Mouse (Mus musculus): ENCODE measurements around the gene Pts. TPM values are rescaled to one million over a fixed set of nuclear protein-coding genes. Genes with fewer than 3 reads are reported as not detected.

The Pts gene
- polyA plus RNA-seq, 1 experiment: 57.0 TPM

GRCm38 (mm10) chr9:50561145-50561917, 32.8 kb upstream of the Pts start, which contains the start of gene Tex12:
Gene Tex12 (minus strand): TSS chr9:50561325.
- no peak within 1 kb of the TSS for H3K27ac ChIP-seq (ENCODE audit: insufficient read depth, low read length)
- 87% methylated on average over 38 of the region's 38 CpGs for WGBS
- TF ChIP-seq CTCF (IDR thresholded peaks at IDR 0.05; ENCODE audit: borderline replicate concordance, insufficient read depth, low read depth, low read length) (no peak), POLR2A (IDR thresholded peaks at IDR 0.05; ENCODE audit: borderline replicate concordance, insufficient read depth, low read length) (no peak)
- no peaks in the 10 kb centered on the region for H3K4me1 ChIP-seq (ENCODE audit: control insufficient read depth, insufficient read depth, low read length)
- H3K4me3 ChIP-seq (replicated peaks; ENCODE audit: insufficient read depth, low read depth, low read length): no peak within 1 kb of the TSS
- no peaks in the 10 kb centered on the region; the same call in 1 of the 2 replicates for H3K27me3 ChIP-seq (ENCODE audit: control insufficient read depth, insufficient read depth, low read length)
- no peak for DNase-seq

- 48% methylated on average over 2 of the region's 2 CpGs for WGBS
- no peak for DNase-seq
- TF ChIP-seq POLR2A (IDR thresholded peaks at IDR 0.05; ENCODE audit: borderline replicate concordance, insufficient read depth, low read length) (no peak), CTCF (IDR thresholded peaks at IDR 0.05; ENCODE audit: borderline replicate concordance, insufficient read depth, low read depth, low read length) (no peak)
These were observed 26.5 kb upstream of the Pts start, which contains the start of gene Bco2 for GRCm38 (mm10) chr9:50555094-50555446. Gene Bco2 (minus strand): TSS chr9:50555181.

GRCm38 (mm10) chr9:50554241-50555093, 25.9 kb upstream of the Pts start, which contains the start of gene Il18:
Gene Il18 (plus strand): TSS chr9:50554827.
- H3K27ac ChIP-seq (ENCODE audit: insufficient read depth, low read length): peak within 1 kb of the TSS; percentile 54; the same call in 1 of the 2 replicates
- 30% methylated on average over 12 of the region's 12 CpGs for WGBS
- peak; percentile 18 to 35 for DNase-seq

More at GRCm38 (mm10) chr9:50555094-50555446, 26.5 kb upstream of the Pts start, which contains the start of gene Bco2:
- no peaks in the 10 kb centered on the region for H3K4me1 ChIP-seq (ENCODE audit: control insufficient read depth, insufficient read depth, low read length)
- H3K27me3 ChIP-seq (ENCODE audit: control insufficient read depth, insufficient read depth, low read length): no peaks in the 10 kb centered on the region
- peak within 1 kb of the TSS; percentile 54; the same call in 1 of the 2 replicates for H3K27ac ChIP-seq (ENCODE audit: insufficient read depth, low read length)
- H3K4me3 ChIP-seq (replicated peaks; ENCODE audit: insufficient read depth, low read depth, low read length): peak within 1 kb of the TSS; percentile 29

GRCm38 (mm10) chr9:50553547-50553946, 25.0 kb upstream of the Pts start:
- Histone ChIP-seq H3K27ac (ENCODE audit: insufficient read depth, low read length) (no peak overlapping the region), H3K27me3 (ENCODE audit: control insufficient read depth, insufficient read depth, low read length) (no peaks in the 10 kb centered on the region; the same call in 1 of the 2 replicates), H3K4me1 (ENCODE audit: control insufficient read depth, insufficient read depth, low read length) (no peaks in the 10 kb centered on the region), H3K4me3 (replicated peaks; ENCODE audit: insufficient read depth, low read depth, low read length) (no peak overlapping the region)
- WGBS: 75% methylated on average over 2 of the region's 2 CpGs
- no peak for DNase-seq
- TF ChIP-seq CTCF (IDR thresholded peaks at IDR 0.05; ENCODE audit: borderline replicate concordance, insufficient read depth, low read depth, low read length) (no peak), POLR2A (IDR thresholded peaks at IDR 0.05; ENCODE audit: borderline replicate concordance, insufficient read depth, low read length) (no peak)

More at GRCm38 (mm10) chr9:50554241-50555093, 25.9 kb upstream of the Pts start, which contains the start of gene Il18:
- TF ChIP-seq CTCF (IDR thresholded peaks at IDR 0.05; ENCODE audit: borderline replicate concordance, insufficient read depth, low read depth, low read length): no peak
- TF ChIP-seq POLR2A (IDR thresholded peaks at IDR 0.05; ENCODE audit: borderline replicate concordance, insufficient read depth, low read length): no peak
- Histone ChIP-seq H3K27me3 (ENCODE audit: control insufficient read depth, insufficient read depth, low read length) (no peaks in the 10 kb centered on the region), H3K4me1 (ENCODE audit: control insufficient read depth, insufficient read depth, low read length) (no peaks in the 10 kb centered on the region), H3K4me3 (replicated peaks; ENCODE audit: insufficient read depth, low read depth, low read length) (peak within 1 kb of the TSS; percentile 29)

GRCm38 (mm10) chr9:50552206-50552605, 23.7 kb upstream of the Pts start:
- 77% methylated on average over 5 of the region's 5 CpGs for WGBS
- H3K27ac ChIP-seq (ENCODE audit: insufficient read depth, low read length): no peak overlapping the region
- H3K4me3 ChIP-seq (replicated peaks; ENCODE audit: insufficient read depth, low read depth, low read length): no peak overlapping the region
- no peaks in the 10 kb centered on the region for H3K4me1 ChIP-seq (ENCODE audit: control insufficient read depth, insufficient read depth, low read length)
- no peak for DNase-seq
- H3K27me3 ChIP-seq (ENCODE audit: control insufficient read depth, insufficient read depth, low read length): no peaks in the 10 kb centered on the region; the same call in 1 of the 2 replicates
- TF ChIP-seq POLR2A (IDR thresholded peaks at IDR 0.05; ENCODE audit: borderline replicate concordance, insufficient read depth, low read length): no peak
- TF ChIP-seq CTCF (IDR thresholded peaks at IDR 0.05; ENCODE audit: borderline replicate concordance, insufficient read depth, low read depth, low read length): no peak

GRCm38 (mm10) chr9:50548936-50549335, 20.4 kb upstream of the Pts start:
- Histone ChIP-seq H3K27ac (ENCODE audit: insufficient read depth, low read length) (no peak overlapping the region), H3K4me3 (replicated peaks; ENCODE audit: insufficient read depth, low read depth, low read length) (no peak overlapping the region), H3K4me1 (ENCODE audit: control insufficient read depth, insufficient read depth, low read length) (no peaks in the 10 kb centered on the region), H3K27me3 (ENCODE audit: control insufficient read depth, insufficient read depth, low read length) (no peaks in the 10 kb centered on the region; the same call in 1 of the 2 replicates)
- TF ChIP-seq POLR2A (IDR thresholded peaks at IDR 0.05; ENCODE audit: borderline replicate concordance, insufficient read depth, low read length): no peak
- no peak for TF ChIP-seq CTCF (IDR thresholded peaks at IDR 0.05; ENCODE audit: borderline replicate concordance, insufficient read depth, low read depth, low read length)
- WGBS: 84% methylated on average over 4 of the region's 4 CpGs
- DNase-seq: no peak

- no peak for TF ChIP-seq CTCF (IDR thresholded peaks at IDR 0.05; ENCODE audit: borderline replicate concordance, insufficient read depth, low read depth, low read length)
- no peak for TF ChIP-seq POLR2A (IDR thresholded peaks at IDR 0.05; ENCODE audit: borderline replicate concordance, insufficient read depth, low read length)
- no peak for DNase-seq
- no peaks in the 10 kb centered on the region for H3K4me1 ChIP-seq (ENCODE audit: control insufficient read depth, insufficient read depth, low read length)
- H3K4me3 ChIP-seq (replicated peaks; ENCODE audit: insufficient read depth, low read depth, low read length): no peak overlapping the region
- no peak overlapping the region for H3K27ac ChIP-seq (ENCODE audit: insufficient read depth, low read length)
- WGBS: 43% methylated on average over 5 of the region's 5 CpGs
- no peaks in the 10 kb centered on the region; the same call in 1 of the 2 replicates for H3K27me3 ChIP-seq (ENCODE audit: control insufficient read depth, insufficient read depth, low read length)
These were observed 19.4 kb upstream of the Pts start for GRCm38 (mm10) chr9:50547859-50548478.
